Mouse (Mus musculus): ENCODE results near the gene Eln.

Eln gene

DNA sequence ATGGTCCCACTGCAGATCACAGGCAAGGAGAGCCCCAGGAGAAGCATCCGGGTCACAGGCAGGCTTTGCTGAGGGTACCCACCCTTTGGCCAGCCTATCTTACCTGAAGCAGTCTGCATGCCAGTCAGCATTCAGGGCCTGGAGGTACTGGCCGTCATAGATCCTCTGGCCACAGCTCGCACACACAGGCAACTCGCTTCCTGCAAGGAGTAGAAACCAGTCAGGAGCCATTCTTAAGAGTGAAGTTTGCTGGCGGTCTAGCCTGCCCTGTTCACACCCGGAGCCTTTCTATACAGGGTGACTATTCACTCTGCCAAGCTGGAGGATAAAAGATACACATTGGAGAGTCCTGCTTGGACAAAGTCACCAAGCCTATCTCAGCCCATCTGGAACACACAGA, 60.6 kb downstream of the Eln start:
- no peak for DNase-seq (ENCODE audit: extremely low read depth, low read depth)

DNA sequence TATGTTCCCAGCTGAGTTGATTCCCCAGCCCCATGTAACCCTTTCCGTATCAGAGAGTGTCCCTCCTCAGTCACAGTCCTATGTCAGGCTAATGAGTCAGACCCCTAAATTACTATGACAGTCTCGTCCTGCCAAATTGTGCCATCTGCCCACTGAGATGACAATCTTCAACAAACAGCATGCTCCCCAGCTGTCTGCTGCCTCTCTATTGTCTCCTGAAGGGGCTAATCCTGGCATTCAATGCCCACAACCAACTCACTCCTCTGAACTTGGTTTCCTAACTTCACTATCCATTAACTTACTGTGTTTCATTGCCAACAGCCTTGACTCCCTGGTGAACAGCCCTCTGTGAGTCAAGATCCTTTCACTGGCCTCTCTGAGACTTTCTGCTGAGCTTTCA, 62.7 kb downstream of the Eln start:
- DNase-seq (ENCODE audit: extremely low read depth, low read depth): no peak

DNA sequence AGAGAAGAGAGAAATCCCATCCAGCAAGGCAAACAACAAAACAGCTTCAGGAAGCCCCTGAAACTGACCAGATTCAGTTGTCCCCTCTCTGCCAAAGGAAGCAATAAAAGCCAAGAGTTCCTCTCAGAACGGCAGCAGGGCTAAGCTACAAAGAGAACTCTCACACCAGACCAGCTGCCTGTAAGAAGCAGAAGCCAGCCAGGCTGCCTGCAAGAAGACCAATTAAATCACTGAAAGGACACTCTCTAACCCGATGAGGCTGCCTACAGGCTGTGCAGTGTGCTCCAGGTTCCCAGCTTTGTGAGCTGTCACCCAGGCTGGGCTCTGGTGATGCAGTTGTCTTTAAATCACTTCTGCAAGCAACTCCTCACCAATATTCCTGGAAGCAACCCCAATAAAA, 63.3 kb downstream of the Eln start:
- DNase-seq (ENCODE audit: extremely low read depth, low read depth): no peak

DNA sequence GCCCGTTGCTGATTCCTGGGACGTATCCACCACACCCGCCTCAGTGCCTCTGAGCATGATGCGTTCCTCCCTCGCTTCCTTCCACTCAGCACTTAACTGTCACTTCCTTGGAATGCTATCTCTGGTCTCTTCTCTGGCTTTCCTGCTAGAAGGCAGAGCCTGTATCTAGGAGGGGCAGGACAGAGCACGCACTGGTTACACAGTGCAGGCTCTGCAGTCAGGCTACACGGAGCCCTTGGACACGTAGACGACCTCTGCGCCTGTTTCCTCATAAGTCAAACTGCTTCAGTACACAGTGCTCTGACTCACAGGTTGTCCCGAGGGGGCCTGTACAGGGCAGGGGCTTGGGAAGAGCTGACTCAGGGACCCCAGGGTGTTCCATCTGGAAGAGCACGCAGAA, 66.9 kb downstream of the Eln start:
- DNase-seq (ENCODE audit: extremely low read depth, low read depth): no peak

DNA sequence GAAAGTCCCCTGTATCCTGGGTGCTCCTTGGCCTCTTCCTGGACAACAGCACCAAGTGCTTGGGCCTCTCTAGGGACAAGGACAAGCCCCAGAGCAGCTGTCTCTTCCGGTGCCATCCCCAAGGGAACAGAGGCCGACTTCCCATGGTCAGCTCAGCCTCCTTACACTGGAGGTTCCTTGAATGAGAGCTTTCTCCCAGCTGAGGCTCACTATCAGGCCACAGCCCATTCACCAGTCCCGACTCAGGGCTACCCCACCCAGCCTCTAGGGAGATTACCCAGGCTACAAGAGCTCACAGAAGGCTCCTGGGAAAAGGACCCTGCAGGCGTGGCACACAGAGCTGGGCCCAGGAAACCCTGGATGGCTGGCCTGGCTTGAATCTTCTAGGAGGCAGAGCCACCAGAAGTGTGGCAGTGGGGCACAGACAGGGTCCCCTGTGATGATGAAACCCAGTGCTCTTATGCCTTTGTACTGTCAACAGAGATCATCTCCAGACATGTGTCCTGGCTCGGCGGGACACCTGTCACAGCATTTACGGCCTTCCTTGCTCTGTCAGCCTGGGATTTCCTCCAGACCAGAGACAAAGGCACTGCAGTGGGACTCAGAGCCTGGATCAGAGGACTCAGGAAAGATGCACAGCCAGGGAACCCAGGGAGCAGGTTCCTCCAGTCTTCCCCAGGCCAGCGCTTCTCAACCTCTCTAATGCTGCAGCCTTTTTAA, 68.1 kb downstream of the Eln start:
- DNase-seq (ENCODE audit: extremely low read depth, low read depth): no peak

DNA sequence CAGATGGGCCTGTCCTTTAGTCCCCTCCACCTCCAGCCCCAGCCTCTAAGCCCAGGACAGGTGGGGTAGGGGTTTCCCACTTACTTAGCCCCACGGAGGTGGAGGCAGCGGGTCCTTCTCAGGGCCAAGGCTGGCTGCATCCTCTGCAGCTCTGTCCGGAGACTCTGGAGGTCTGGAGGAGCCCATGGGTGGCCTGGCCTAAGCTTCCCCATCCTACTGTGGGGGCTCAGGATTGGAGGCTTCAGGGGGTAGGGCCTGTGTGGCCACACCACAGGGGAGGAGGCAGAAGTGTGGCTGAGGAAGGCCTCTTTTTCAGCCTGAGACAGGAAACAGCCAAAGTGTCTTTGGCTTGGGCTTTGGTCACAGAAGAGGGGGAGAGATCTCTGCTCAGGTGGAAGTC, 69.1 kb downstream of the Eln start:
- DNase-seq (ENCODE audit: extremely low read depth, low read depth): no peak

DNA sequence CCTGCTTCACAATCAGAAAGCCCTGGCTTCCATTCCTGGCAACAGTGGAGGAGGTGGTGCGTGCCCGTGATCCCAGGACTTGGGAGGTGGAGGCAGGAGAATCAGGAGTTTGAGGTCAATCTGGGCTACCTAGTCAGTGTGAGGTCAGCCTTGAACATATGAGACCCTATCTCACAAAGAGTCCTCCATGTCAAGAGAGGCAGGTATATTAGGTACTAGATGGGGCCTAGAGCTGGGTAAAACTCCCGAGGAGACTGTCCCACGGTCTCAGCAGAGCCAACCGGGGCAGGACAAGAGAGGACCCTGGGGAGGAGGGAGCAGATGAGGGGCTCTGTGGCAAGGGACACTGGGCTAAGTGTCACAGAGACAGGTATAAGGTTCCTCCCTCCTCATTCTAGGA, 69.6 kb downstream of the Eln start:
- DNase-seq (ENCODE audit: extremely low read depth, low read depth): no peak

DNA sequence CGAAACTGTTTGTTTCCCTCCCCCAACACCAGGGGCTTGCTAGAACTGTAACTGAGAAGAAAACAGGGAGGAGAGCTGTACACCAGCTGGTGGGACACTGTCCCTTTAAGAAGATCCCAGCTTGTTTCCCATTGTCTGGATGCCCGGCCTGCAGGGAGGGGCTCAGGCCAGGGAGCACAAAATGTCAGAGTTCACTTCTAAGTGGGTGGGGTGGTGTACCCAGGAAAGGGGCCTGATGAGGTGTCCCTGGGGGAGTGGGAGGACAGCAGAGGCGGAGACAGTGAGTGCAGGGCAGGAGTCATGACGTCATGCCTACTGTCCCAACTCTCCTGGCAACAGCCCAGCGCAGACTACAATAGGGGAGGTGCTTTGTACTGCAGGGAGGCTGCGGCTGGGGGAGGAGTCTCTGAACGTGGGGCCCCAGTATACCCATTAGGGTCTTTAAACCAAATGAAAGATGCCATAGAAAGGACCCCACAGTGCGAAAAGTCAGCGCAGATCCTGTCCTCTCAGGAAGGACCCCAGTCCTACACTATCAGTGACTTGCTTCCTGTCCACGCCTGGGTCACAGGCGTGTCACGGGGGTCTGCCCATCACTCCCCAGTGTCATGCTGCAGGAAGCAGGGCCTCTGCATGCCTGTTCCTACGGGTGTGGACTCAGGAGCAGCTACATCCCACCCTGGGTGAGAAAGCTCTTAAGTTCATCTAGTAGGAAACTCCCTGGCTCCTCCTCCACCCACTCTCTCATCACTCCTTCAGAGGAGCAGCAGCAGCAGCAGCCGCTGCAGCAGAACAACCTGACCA, 71.0 kb downstream of the Eln start:
- no peak for DNase-seq (ENCODE audit: extremely low read depth, low read depth)

DNA sequence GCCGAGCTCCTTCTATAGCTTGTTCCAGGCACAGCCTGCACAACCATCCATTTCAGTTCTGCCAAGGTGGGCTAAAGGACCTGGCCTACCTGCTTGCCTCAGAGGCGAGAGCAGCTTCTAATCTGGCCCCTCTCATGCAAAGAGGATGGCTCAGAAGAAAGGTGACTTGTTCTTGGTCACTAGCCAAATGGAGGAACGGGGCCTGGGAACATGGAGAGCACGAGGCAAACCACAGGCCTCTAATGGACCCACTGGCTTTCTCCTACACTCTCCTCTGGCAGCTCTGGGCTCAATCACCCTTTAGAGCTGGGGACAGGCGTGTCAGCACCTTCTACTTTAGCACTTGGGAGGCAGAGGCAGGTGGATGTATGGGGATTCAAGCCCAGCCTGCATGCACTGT, 72.1 kb downstream of the Eln start:
- DNase-seq (ENCODE audit: extremely low read depth, low read depth): no peak

DNA sequence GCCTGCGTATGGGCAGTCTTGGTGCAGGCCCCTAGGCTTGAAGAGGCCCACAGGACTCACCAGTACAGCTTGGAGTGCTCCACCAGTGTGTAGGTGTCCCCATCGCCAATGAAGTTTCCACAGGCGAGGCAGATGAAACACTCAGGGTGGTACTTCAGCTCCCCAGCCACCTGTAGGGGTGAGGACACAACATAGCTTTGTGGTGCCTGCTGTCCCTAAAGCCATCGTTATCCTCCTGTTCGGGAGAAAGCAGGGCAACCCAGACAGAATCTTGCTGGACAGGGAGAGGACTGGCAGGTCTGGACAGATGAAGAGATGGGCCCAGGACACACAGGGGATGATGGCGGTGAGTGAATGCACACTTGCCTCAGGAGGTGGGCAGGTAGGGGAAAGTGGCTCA, 74.5 kb downstream of the Eln start:
- DNase-seq (ENCODE audit: extremely low read depth, low read depth): no peak

DNA sequence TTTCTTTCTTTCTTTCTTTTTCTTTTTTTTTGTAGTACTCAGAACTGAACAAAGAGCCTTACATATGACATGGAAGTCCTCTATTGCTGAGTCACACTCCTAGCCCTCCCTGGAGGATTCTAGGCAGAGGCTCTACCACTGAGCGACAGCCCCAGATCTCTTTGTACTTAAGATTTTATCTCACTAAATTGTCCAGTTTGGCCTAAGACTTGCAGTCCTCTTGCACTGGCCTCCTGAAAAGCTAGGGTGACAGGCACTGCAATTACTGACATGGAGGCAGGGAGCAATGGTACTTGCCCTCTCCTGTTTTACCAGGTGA, 75.0 kb downstream of the Eln start:
- DNase-seq (ENCODE audit: extremely low read depth, low read depth): no peak

DNA sequence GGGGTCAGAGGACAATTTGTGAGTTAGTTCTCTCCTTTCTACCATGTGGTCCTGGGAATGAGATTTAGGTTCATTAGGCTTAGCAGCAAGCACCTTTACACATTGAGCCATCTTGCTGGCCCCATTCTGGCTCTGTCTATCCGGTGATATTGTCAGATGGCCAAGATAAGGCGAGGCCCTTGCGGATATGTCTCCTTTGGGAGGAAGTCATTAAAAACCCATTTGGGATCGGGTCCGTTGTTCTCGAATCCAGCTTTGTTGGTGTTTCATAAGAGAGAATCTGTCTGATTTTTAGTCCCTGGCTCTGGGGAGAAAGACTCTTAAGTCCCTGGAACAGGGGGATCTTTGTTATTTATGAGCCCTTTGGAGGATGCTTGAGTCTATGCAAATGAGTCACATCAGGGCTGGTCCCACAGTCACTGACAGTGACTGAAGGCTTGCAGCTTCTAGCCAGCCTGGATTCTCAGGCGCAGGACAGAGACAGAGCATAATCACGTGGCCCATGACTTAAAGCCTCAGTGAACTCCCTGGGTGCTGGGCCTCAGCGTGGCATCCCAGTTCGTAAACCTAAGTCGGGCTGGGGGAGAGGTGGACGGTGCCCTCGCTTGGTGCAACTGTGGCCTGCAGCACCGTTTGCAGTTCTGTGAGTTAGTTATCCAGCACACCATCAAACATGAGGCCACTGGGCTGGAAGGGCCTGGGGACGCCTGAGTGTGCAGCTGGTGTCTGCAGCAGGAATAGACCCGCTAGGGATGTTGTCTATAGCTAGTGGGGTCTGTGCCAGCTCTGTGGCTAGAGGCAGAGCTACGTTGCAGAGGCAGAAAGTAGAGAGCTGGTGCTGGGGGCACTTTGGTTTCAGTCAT, 75.6 kb downstream of the Eln start:
- DNase-seq (ENCODE audit: extremely low read depth, low read depth): no peak

DNA sequence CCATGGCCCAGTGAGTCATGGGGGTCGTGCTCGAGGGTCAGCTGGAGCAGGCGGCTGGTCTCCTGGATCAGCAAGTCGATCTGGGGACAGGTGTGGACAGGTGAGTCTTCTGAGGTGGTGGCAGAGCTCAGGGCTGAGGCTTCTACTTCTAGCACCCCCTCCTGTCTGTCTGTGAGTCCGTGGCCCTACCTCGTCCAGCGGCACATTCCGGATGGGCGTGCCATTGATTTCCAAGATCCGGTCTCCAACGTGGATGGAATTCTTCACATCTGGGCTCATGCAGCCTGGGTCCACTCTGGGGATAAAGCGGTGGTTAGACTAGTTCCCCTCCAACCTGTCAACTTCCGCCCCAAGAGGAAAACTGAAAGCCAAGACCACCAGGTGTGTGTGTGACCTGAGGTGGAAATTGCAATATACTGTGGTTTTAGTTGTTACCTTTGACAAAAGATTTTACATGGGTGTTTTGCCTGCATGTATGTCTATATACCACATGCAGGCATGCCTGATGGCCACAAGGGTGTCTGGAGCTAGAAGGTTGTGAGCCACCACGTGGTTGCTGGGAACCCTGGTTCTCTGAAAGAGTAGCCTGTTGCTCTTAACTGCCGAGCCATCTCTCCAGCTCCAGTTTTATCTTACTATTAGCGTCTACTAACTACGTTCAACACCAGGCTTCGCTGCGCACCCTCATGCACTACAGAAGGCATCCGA, 78.0 kb downstream of the Eln start:
- no peak for DNase-seq (ENCODE audit: extremely low read depth, low read depth)

DNA sequence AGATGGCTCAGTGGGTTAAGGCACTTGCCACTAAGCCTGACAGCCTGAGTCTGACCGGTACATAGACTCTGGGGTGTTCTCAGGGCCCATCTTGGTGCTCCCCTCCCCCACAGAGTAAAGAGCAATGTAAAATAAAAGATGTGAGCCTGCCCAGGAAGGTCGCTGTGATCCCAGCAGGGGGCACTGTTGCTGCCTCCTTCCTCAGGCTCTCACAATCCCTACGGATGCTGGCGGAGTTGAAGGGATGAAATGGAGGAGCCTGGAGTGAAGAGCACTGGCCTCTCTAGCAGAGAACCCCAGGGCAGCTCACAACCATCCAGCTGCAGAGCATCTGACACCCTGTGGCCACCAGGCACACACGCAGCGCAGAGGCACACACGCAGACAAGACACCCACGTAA, 78.6 kb downstream of the Eln start:
- DNase-seq (ENCODE audit: extremely low read depth, low read depth): no peak

DNA sequence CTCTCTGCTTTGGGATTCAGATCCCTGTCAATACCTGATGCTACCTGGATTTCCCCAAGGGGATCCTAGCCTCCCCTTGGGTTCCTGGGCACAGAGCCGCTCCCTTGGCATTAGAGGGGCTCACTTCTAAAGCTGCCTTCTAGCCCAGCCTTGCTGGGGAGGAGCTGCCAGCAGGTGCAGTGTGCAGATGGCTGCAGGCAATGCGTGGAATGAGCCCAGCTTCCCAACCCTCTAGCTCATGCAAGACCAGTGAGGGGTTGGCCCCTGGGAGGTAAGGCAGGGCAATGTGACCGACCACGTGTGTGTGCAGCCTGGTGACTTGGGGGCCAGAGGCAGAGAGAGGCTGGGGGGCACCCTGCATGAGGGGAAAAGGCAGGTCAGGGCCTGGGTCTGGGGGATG, 90.4 kb downstream of the Eln start:
- no peak for DNase-seq (ENCODE audit: extremely low read depth, low read depth)
